Mouse (Mus musculus) olfactory bulb, adult 2 months (tissue): Measurements from ENCODE around the gene Adamts17.

Experiments
- CTCF ChIP-seq: fragments of 200-500 bp; IDR thresholded peaks from 2 replicates; pipeline ENCODE4 v1.5.1; 2012; ENCODE audit warnings: low read depth, mild to moderate bottlenecking, low read length, moderate library complexity; ENCODE audit not compliant: insufficient read depth
- POLR2A ChIP-seq: fragments of 200-500 bp; IDR thresholded peaks from 2 replicates; pipeline ENCODE4 v1.6.1; 2012; ENCODE audit warnings: mild to moderate bottlenecking, low read depth, low read length, moderate library complexity; ENCODE audit not compliant: insufficient read depth

DNA sequence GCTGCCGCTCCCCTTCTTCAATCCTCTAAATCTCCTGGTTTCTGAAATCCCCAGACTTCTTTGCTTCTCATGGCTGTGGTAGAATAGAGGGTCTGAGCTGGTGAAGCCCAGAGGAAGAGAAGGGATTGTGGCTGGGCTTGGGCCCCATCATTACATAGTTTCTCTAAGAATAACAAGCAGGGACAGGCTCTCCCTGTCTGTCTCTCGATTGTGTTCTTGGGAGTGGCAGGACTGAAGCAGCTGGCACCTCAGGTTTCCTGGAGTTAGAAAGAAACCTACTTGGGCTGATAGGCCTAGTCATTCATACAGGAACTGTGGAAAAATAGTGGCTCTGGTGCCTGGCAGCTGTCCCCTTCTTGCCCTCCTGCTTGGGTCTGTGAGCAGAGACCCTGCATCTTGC, 51.9 kb downstream of the Adamts17 start:
- TF ChIP-seq CTCF (no peak), POLR2A (no peak)
